Mouse (Mus musculus) liver, adult (tissue): ENCODE measurements around the gene Ilf3.

Experiments used
- GATA4 ChIP-seq: IDR thresholded peaks from 2 replicates; pipeline ENCODE4 v1.6.1; 2014; ENCODE audit warnings: mild to moderate bottlenecking, low read length; ENCODE audit not compliant: insufficient replicate concordance

Ilf3 gene

DNA sequence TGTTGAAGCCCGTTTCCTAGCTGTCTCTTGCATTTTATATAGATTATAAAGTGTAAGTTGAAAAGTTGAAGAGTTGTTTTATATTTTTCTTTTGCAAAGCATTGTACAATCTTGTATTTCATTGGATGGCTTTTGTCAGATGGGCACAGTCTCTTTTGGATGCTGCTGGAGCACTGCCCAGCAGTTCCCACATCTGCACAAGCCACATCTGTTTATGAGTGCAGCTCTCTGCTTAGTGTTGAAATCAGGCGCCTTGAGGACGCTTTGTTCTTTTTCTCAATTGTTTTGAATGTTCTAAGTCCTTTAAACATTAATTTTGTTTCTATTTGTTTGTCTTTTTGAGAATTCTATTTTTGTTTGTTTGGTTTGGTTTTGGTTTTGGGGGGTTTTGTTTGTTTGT lies 70.5 kb downstream of the Ilf3 start:
- TF ChIP-seq GATA4: no peak

- no peak for TF ChIP-seq GATA4
Observed at GRCm38 (mm10) chr9:21439456-21439855, 71.8 kb downstream of the Ilf3 start.

DNA sequence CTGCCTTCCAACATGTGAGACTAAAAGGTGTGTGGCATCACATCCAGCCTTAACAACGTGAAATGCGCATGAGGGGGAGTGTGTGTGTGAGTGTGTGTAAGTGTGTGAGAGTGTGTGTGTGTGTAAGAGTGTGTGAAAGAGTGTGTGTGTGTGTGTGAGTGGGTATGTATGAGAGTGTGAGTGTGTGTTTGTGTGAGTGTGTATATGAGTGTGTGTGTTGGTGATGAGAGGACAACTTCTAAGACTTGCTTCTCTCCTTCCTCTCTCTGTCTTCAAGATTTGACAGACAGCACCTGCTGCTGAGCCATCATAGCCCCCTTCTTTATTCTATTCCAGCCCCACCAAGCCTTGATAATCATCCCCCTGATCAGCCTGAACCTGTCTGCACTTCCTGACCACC lies 72.2 kb downstream of the Ilf3 start:
- TF ChIP-seq GATA4: no peak

- no peak for TF ChIP-seq GATA4
Observed at GRCm38 (mm10) chr9:21440387-21440786, 72.7 kb downstream of the Ilf3 start.

DNA sequence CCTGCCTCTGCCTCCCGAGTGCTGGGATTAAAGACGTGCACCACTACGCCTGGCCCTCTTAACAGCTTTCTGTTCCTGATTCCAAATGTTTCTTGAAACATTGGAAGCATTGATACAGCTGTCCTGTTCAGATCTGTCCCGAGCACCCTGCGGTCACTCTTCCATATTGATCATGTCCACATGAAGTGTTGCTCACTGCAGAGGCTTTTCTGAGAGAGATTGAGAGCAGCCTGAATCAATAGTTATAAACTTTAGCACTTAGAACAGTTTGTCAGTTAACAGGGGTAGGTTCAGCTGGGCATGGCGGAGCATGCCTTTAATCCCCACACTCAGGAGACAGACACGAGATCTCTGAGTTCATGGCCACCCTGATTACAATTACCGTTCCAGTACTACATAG lies 76.2 kb downstream of the Ilf3 start:
- TF ChIP-seq GATA4: no peak

DNA sequence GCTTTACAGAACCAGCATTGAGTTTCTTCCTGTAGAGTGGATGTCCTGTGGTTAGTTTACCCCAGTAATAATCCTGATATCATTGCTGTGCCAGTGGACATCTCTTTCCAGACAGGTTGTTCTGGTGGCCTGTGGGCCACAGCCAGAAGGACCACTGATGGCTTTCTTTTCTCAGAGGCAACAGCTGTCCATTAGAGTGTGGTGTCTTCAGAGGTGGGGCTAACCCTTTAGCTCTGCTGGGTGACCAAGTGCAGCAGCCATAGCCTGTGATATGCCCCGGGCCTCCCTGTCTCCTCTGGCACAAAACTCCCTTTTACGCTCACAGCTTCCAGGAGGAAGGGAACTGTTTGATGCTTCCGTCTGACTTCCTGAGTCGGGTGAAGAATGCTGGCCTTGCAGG lies 76.9 kb downstream of the Ilf3 start:
- TF ChIP-seq GATA4: peak; percentile 20; the same call in 1 of the 2 replicates

DNA sequence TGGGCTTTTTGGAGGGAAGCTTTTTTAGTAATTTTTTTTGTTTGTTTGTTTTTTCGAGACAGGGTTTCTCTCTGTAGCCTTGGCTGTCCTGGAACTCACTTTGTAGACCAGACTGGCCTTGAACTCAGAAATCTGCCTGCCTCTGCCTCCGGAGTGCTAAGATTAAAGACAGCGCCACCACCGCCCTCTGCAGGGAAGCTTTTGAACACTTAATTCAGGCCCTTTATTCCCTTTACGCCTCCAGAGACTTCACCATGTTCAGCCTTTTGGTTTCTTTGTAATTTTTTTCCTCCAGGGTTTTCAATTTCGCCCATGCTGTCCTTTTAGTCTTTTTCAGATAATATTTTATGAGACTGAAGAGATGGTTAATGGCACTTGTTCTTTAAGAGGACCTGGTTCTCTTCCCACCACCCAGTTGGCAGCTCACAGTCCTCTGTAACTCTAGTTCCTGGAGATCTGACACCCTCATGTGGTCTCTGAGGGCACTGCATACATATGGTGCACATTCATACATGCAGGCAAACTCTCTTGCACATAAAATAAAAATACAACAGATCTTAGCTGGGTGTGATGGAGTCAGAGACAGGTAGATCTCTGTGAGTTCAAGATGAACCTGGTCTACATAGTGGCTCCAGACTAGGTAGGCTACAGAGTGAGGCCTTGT lies 77.5 kb downstream of the Ilf3 start:
- TF ChIP-seq GATA4: no peak

- TF ChIP-seq GATA4: no peak
Observed at GRCm38 (mm10) chr9:21447778-21448177, 80.1 kb downstream of the Ilf3 start.

DNA sequence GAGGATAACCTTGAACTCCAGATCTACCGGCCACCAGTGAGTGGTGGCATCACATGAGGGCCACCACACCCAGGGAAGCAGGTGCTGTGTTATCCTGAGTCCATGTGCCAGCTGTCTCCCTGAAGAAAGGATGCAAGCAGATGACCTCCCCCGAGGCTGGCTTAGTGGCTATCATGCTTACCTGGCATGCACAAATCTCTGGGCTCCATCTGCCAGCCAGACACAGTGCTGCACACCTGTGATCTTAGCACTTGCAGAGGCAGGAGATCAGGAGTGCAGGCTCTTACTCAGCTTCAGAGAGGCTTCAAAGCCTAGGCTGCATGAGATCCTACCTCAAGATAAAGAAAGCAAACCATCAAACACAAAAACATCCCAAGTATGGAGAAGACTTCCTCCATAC lies 82.0 kb downstream of the Ilf3 start:
- no peak for TF ChIP-seq GATA4

DNA sequence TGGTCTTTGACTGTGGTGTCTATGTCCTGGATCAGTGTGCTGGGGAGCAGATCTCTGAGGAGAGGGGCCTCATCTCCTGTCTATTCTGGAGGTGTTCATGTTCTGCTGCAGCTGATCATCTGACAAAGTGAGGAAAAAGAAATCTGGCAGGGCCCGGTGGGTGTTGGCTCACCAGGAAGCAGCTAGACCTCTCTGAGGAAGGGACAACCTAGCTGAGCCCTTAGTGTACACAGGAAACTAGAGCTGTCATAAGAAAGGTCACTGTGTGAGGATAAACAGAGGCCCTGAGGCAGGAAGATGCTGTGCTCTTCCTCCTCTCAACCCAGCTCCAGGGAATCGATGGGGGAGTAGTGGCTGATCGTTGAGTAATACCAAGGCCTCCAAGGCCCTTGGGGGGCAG lies 82.6 kb downstream of the Ilf3 start:
- no peak for TF ChIP-seq GATA4

GRCm38 (mm10) chr9:21451391-21451790 lies 83.7 kb downstream of the Ilf3 start:
- no peak for TF ChIP-seq GATA4

DNA sequence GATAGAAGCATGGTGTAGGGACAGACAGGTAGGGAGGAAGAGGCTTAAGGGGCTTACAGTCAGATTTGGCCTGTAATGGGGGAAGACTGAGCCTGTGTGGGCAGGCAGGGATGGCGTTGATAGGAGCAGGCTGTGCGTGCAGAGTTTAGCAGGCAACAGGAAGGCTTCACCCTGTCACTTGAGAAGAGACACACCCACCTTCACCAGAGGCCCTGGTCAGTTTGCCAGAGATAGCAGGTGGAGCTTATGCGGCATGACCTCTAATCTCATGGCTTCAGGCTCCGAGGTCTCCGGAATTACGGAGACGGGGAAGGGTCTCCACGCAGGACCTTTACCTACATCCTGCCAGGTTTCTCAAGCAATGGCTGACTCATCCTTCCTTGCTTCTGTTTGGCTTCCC lies 84.2 kb downstream of the Ilf3 start:
- no peak for TF ChIP-seq GATA4

- TF ChIP-seq GATA4: no peak
Observed at GRCm38 (mm10) chr9:21453003-21453402, 85.3 kb downstream of the Ilf3 start.

- TF ChIP-seq GATA4: no peak
Observed at GRCm38 (mm10) chr9:21453459-21453858, 85.8 kb downstream of the Ilf3 start.

- no peak for TF ChIP-seq GATA4
Observed at GRCm38 (mm10) chr9:21454556-21454955, 86.9 kb downstream of the Ilf3 start.
